Mouse (Mus musculus) hindbrain, embryonic 15.5 days (tissue): ENCODE measurements around the gene Notch2. TPM values are rescaled to one million over a fixed set of nuclear protein-coding genes. Genes with fewer than 3 reads are reported as not detected.

ENCODE experiments used
- ATAC-seq: fragments of 200-750 bp; cut with Nextera tagmentation; 2 replicates; pipeline ENCODE4 v1.8.0; 2017; ENCODE audit warnings: low read depth, moderate number of reproducible peaks, moderate TSS enrichment; ENCODE audit not compliant: low FRiP score
- H3K27ac ChIP-seq: fragments of 300-500 bp; sonication (generic); replicated peaks from 2 replicates; pipeline ENCODE4 v1.5.1; 2015; ENCODE audit warnings: mild to moderate bottlenecking, inconsistent platforms
- H3K27me3 ChIP-seq: fragments of 300-500 bp; sonication (generic); 2 replicates; pipeline ENCODE4 v1.6.1; 2015; ENCODE audit warnings: control low read depth, inconsistent platforms
- H3K36me3 ChIP-seq: fragments of 300-500 bp; sonication (generic); 2 replicates; pipeline ENCODE4 v1.6.1; 2015; ENCODE audit warnings: control low read depth, inconsistent platforms
- H3K4me1 ChIP-seq: fragments of 300-500 bp; sonication (generic); replicated peaks from 2 replicates; pipeline ENCODE4 v1.6.1; 2015; ENCODE audit warnings: control low read depth, inconsistent platforms
- H3K4me2 ChIP-seq: fragments of 300-500 bp; sonication (generic); 2 replicates; pipeline ENCODE4 v1.6.1; 2015; ENCODE audit warnings: moderate library complexity, mild to moderate bottlenecking, inconsistent platforms
- H3K4me3 ChIP-seq: fragments of 300-500 bp; sonication (generic); 2 replicates; pipeline ENCODE4 v1.5.1; 2015; ENCODE audit warnings: mild to moderate bottlenecking, inconsistent platforms
- H3K9ac ChIP-seq: fragments of 300-500 bp; sonication (generic); 2 replicates; pipeline ENCODE4 v1.6.1; 2015; ENCODE audit warnings: inconsistent platforms
- H3K9me3 ChIP-seq: fragments of 300-500 bp; sonication (generic); 2 replicates; pipeline ENCODE4 v1.6.1; 2016; ENCODE audit warnings: control low read depth, inconsistent platforms
- WGBS: fragments of 180-500 bp; shearing (Covaris S2); methylation state at CpG from one replicate; pipeline ENCODE4 v1.1.7; 2015; 5-methylcytosine and 5-hydroxymethylcytosine counted together
- polyA plus RNA-seq: library from polyadenylated mRNA; unstranded; fragments of >200 nt; fragmentation: Nextera tagmentation; extraction: Ambion mirVana; gene quantifications from 2 replicates; pipeline ENCODE4 v1.2.1, GENCODE M21; 2015

Notch2 gene
- polyA plus RNA-seq, 1 experiment from 2014 or later: 11.7 TPM

GRCm38 (mm10) chr3:98055808-98056728, 42.7 kb downstream of the Notch2 start:
- Histone ChIP-seq H3K4me2 (no peak overlapping the region), H3K27ac (no peak overlapping the region)
- ATAC-seq: no peak

GRCm38 (mm10) chr3:98056956-98057365, 43.6 kb downstream of the Notch2 start:
- no peak overlapping the region for H3K27ac ChIP-seq

More at GRCm38 (mm10) chr3:98055808-98056728, 42.7 kb downstream of the Notch2 start:
- Histone ChIP-seq H3K9ac (no peak overlapping the region), H3K9me3 (no peaks in the 10 kb centered on the region), H3K36me3 (no peaks in the 10 kb centered on the region), H3K4me1 (peaks cover 33% of the 10 kb centered on the region), H3K27me3 (no peaks in the 10 kb centered on the region), H3K4me3 (no peak overlapping the region)
- WGBS: 86% methylated on average over 20 of the region's 20 CpGs

GRCm38 (mm10) chr3:98059076-98059475, 45.7 kb downstream of the Notch2 start:
- Histone ChIP-seq H3K36me3 (no peaks in the 10 kb centered on the region), H3K27ac (no peak overlapping the region), H3K4me1 (peaks cover 45% of the 10 kb centered on the region), H3K4me2 (no peak overlapping the region), H3K9ac (no peak overlapping the region), H3K4me3 (no peak overlapping the region), H3K27me3 (no peaks in the 10 kb centered on the region), H3K9me3 (no peaks in the 10 kb centered on the region)
- 88% methylated on average over 4 of the region's 4 CpGs for WGBS
- no peak for ATAC-seq

More at GRCm38 (mm10) chr3:98056956-98057365, 43.6 kb downstream of the Notch2 start:
- ATAC-seq: no peak
- Histone ChIP-seq H3K9me3 (no peaks in the 10 kb centered on the region), H3K9ac (no peak overlapping the region), H3K36me3 (no peaks in the 10 kb centered on the region), H3K4me1 (peaks cover 35% of the 10 kb centered on the region), H3K27me3 (no peaks in the 10 kb centered on the region), H3K4me2 (no peak overlapping the region), H3K4me3 (no peak overlapping the region)
- WGBS: 88% methylated on average over 6 of the region's 6 CpGs

- no peaks in the 10 kb centered on the region for H3K9me3 ChIP-seq
- H3K4me3 ChIP-seq: no peak overlapping the region
- H3K27me3 ChIP-seq: no peaks in the 10 kb centered on the region
- no peak overlapping the region for H3K9ac ChIP-seq
- 27% methylated on average over 7 of the region's 7 CpGs for WGBS
- no peak overlapping the region for H3K4me2 ChIP-seq
- peaks cover 43% of the 10 kb centered on the region for H3K4me1 ChIP-seq
- peak overlapping the region; percentile 79; the same call in 1 of the 2 replicates for H3K27ac ChIP-seq
- no peak; the same call in 1 of the 2 replicates for ATAC-seq
- no peaks in the 10 kb centered on the region for H3K36me3 ChIP-seq
Measured at GRCm38 (mm10) chr3:98060981-98061660, 47.8 kb downstream of the Notch2 start.

- ATAC-seq: 0 out of 2 replicates have a peak, but pooled peaks have one; percentile 4
- no peak overlapping the region for H3K4me3 ChIP-seq
- WGBS: 41% methylated on average over 13 of the region's 13 CpGs
- peaks cover 43% of the 10 kb centered on the region for H3K4me1 ChIP-seq
- H3K27me3 ChIP-seq: no peaks in the 10 kb centered on the region
- H3K27ac ChIP-seq: peak overlapping the region; percentile 79
- H3K9ac ChIP-seq: no peak overlapping the region
- H3K9me3 ChIP-seq: no peaks in the 10 kb centered on the region
- H3K36me3 ChIP-seq: no peaks in the 10 kb centered on the region
- no peak overlapping the region for H3K4me2 ChIP-seq
Measured at GRCm38 (mm10) chr3:98061661-98062330, 48.5 kb downstream of the Notch2 start.

- H3K36me3 ChIP-seq: no peaks in the 10 kb centered on the region
- H3K27me3 ChIP-seq: no peaks in the 10 kb centered on the region
- ATAC-seq: no peak
- no peak overlapping the region for H3K4me2 ChIP-seq
- WGBS: 80% methylated on average over 1 of the region's 1 CpGs
- H3K4me3 ChIP-seq: no peak overlapping the region
- H3K27ac ChIP-seq: peak overlapping the region; percentile 79
- H3K9ac ChIP-seq: no peak overlapping the region
- peaks cover 46% of the 10 kb centered on the region for H3K4me1 ChIP-seq
- no peaks in the 10 kb centered on the region for H3K9me3 ChIP-seq
Measured at GRCm38 (mm10) chr3:98062591-98063185, 49.4 kb downstream of the Notch2 start.

GRCm38 (mm10) chr3:98063186-98063771, 50.0 kb downstream of the Notch2 start:
- Histone ChIP-seq H3K4me1 (peaks cover 52% of the 10 kb centered on the region), H3K9me3 (no peaks in the 10 kb centered on the region), H3K4me2 (no peak overlapping the region), H3K9ac (no peak overlapping the region), H3K27ac (peak overlapping the region; percentile 79), H3K4me3 (no peak overlapping the region), H3K36me3 (no peaks in the 10 kb centered on the region), H3K27me3 (no peaks in the 10 kb centered on the region)
- peak; percentile 48; the same call in 1 of the 2 replicates for ATAC-seq
- 28% methylated on average over 8 of the region's 8 CpGs for WGBS

GRCm38 (mm10) chr3:98063833-98064232, 50.5 kb downstream of the Notch2 start:
- Histone ChIP-seq H3K27ac (peak overlapping the region; percentile 79), H3K4me3 (no peak overlapping the region), H3K4me2 (no peak overlapping the region), H3K27me3 (no peaks in the 10 kb centered on the region), H3K9ac (no peak overlapping the region), H3K36me3 (no peaks in the 10 kb centered on the region), H3K4me1 (peaks cover 53% of the 10 kb centered on the region), H3K9me3 (no peaks in the 10 kb centered on the region)
- no peak for ATAC-seq
- 32% methylated on average over 9 of the region's 9 CpGs for WGBS

GRCm38 (mm10) chr3:98065004-98065403, 51.7 kb downstream of the Notch2 start:
- H3K9ac ChIP-seq: no peak overlapping the region
- H3K9me3 ChIP-seq: no peaks in the 10 kb centered on the region
- no peak for ATAC-seq
- no peaks in the 10 kb centered on the region for H3K36me3 ChIP-seq
- H3K4me1 ChIP-seq: peaks cover 53% of the 10 kb centered on the region
- 89% methylated on average over 8 of the region's 8 CpGs for WGBS
- H3K27me3 ChIP-seq: no peaks in the 10 kb centered on the region
- H3K27ac ChIP-seq: 0 out of 2 replicates have a peak overlapping the region, but pooled peaks have one; percentile 10
- no peak overlapping the region for H3K4me3 ChIP-seq
- no peak overlapping the region for H3K4me2 ChIP-seq

- peaks cover 45% of the 10 kb centered on the region for H3K4me1 ChIP-seq
- no peak for ATAC-seq
- no peak overlapping the region for H3K27ac ChIP-seq
- H3K4me3 ChIP-seq: no peak overlapping the region
- 81% methylated on average over 3 of the region's 3 CpGs for WGBS
- no peaks in the 10 kb centered on the region for H3K36me3 ChIP-seq
- no peaks in the 10 kb centered on the region for H3K27me3 ChIP-seq
- H3K9ac ChIP-seq: no peak overlapping the region
- H3K4me2 ChIP-seq: no peak overlapping the region
- no peaks in the 10 kb centered on the region for H3K9me3 ChIP-seq
Measured at GRCm38 (mm10) chr3:98066434-98066833, 53.1 kb downstream of the Notch2 start.

- no peak overlapping the region for H3K4me3 ChIP-seq
- ATAC-seq: no peak
- 69% methylated on average over 3 of the region's 3 CpGs for WGBS
Measured at GRCm38 (mm10) chr3:98067413-98067812, 54.1 kb downstream of the Notch2 start.

More at GRCm38 (mm10) chr3:98067413-98067812, 54.1 kb downstream of the Notch2 start:
- H3K4me1 ChIP-seq: peaks cover 36% of the 10 kb centered on the region
- H3K9ac ChIP-seq: no peak overlapping the region
- no peaks in the 10 kb centered on the region for H3K36me3 ChIP-seq
- H3K27ac ChIP-seq: no peak overlapping the region
- H3K4me2 ChIP-seq: no peak overlapping the region
- H3K27me3 ChIP-seq: no peaks in the 10 kb centered on the region
- H3K9me3 ChIP-seq: no peaks in the 10 kb centered on the region
